Mouse (Mus musculus) midbrain, embryonic 13.5 days (tissue): ENCODE measurements around the gene Pten. TPM values are rescaled to one million over a fixed set of nuclear protein-coding genes. Genes with fewer than 3 reads are reported as not detected.

Experiments
- ATAC-seq: fragments of 200-750 bp; cut with Nextera tagmentation; 2 replicates; pipeline ENCODE4 v1.8.0; 2017; ENCODE audit warnings: mild to moderate bottlenecking, moderate TSS enrichment, moderate library complexity
- H3K27ac ChIP-seq: fragments of 300-500 bp; sonication (generic); 2 replicates; pipeline ENCODE4 v1.5.1; 2015; ENCODE audit warnings: inconsistent platforms, mild to moderate bottlenecking, moderate library complexity
- H3K27me3 ChIP-seq: fragments of 300-500 bp; sonication (generic); 2 replicates; pipeline ENCODE4 v1.6.1; 2015; ENCODE audit warnings: mild to moderate bottlenecking, inconsistent platforms
- H3K36me3 ChIP-seq: fragments of 300-500 bp; sonication (generic); 2 replicates; pipeline ENCODE4 v1.6.1; 2015; ENCODE audit warnings: mild to moderate bottlenecking, inconsistent platforms
- H3K4me1 ChIP-seq: fragments of 300-500 bp; sonication (generic); replicated peaks from 2 replicates; pipeline ENCODE4 v1.6.1; 2015; ENCODE audit warnings: inconsistent platforms
- H3K4me2 ChIP-seq: fragments of 300-500 bp; sonication (generic); replicated peaks from 2 replicates; pipeline ENCODE4 v1.6.1; 2015; ENCODE audit warnings: moderate library complexity, mild to moderate bottlenecking, inconsistent platforms
- H3K4me3 ChIP-seq: fragments of 300-500 bp; sonication (generic); replicated peaks from 2 replicates; pipeline ENCODE4 v1.5.1; 2015; ENCODE audit warnings: mild to moderate bottlenecking, inconsistent platforms
- H3K9ac ChIP-seq: fragments of 300-500 bp; sonication (generic); replicated peaks from 2 replicates; pipeline ENCODE4 v1.6.1; 2015; ENCODE audit warnings: mild to moderate bottlenecking, inconsistent platforms
- H3K9me3 ChIP-seq: fragments of 300-500 bp; sonication (generic); 2 replicates; pipeline ENCODE4 v1.6.1; 2016; ENCODE audit warnings: mild to moderate bottlenecking, inconsistent platforms
- WGBS: fragments of 180-500 bp; shearing (Covaris S2); methylation state at CpG from one replicate; pipeline ENCODE4 v1.1.7; 2015; 5-methylcytosine and 5-hydroxymethylcytosine counted together
- polyA plus RNA-seq: library from polyadenylated mRNA; unstranded; fragments of >200 nt; fragmentation: Nextera tagmentation; extraction: Ambion mirVana; gene quantifications from 2 replicates; pipeline ENCODE4 v1.2.1, GENCODE M21; 2015

The Pten gene
- polyA plus RNA-seq, 1 experiment from 2014 or later: 11.1 TPM

GRCm38 (mm10) chr19:32755792-32756635, 1.3 kb upstream of the Pten start:
- H3K9ac ChIP-seq: peak overlapping the region; percentile 80
- ATAC-seq: peak; percentile 84
- H3K4me3 ChIP-seq: peak overlapping the region; percentile 98
- H3K36me3 ChIP-seq: no peaks in the 10 kb centered on the region
- H3K27me3 ChIP-seq: peaks cover 7% of the 10 kb centered on the region
- peak overlapping the region; percentile 92 for H3K4me2 ChIP-seq
- WGBS: under 1% methylated on average over 52 of the region's 53 CpGs
- H3K27ac ChIP-seq: peak overlapping the region; percentile 95
- peaks cover 34% of the 10 kb centered on the region for H3K4me1 ChIP-seq
- no peaks in the 10 kb centered on the region for H3K9me3 ChIP-seq

- Histone ChIP-seq H3K9me3 (no peaks in the 10 kb centered on the region), H3K4me3 (peak overlapping the region; percentile 98), H3K27me3 (peaks cover 7% of the 10 kb centered on the region), H3K27ac (peak overlapping the region; percentile 95), H3K36me3 (no peaks in the 10 kb centered on the region), H3K4me1 (peaks cover 37% of the 10 kb centered on the region), H3K9ac (peak overlapping the region; percentile 80), H3K4me2 (peak overlapping the region; percentile 92)
- peak; percentile 62 for ATAC-seq
- WGBS: under 1% methylated on average over 14 of the region's 14 CpGs
These were observed 729 bp upstream of the Pten start for GRCm38 (mm10) chr19:32756636-32756899.

- ATAC-seq: peak; percentile 15
- no peaks in the 10 kb centered on the region for H3K36me3 ChIP-seq
- H3K4me2 ChIP-seq: peak overlapping the region; percentile 92
- WGBS: under 1% methylated on average over 65 of the region's 69 CpGs
- H3K27me3 ChIP-seq: peaks cover 4% of the 10 kb centered on the region
- H3K4me3 ChIP-seq: peak overlapping the region; percentile 98
- no peaks in the 10 kb centered on the region for H3K9me3 ChIP-seq
- peaks cover 45% of the 10 kb centered on the region for H3K4me1 ChIP-seq
- H3K27ac ChIP-seq: peak overlapping the region; percentile 99
- H3K9ac ChIP-seq: peak overlapping the region; percentile 99
These were observed 815 bp downstream of the Pten start for GRCm38 (mm10) chr19:32757831-32758792.

GRCm38 (mm10) chr19:32758793-32759161, 1.5 kb downstream of the Pten start:
- peak overlapping the region; percentile 99 for H3K9ac ChIP-seq
- under 1% methylated on average over 11 of the region's 11 CpGs for WGBS
- peak overlapping the region; percentile 98 for H3K4me3 ChIP-seq
- H3K36me3 ChIP-seq: no peaks in the 10 kb centered on the region
- peaks cover 49% of the 10 kb centered on the region for H3K4me1 ChIP-seq
- H3K27me3 ChIP-seq: no peaks in the 10 kb centered on the region
- peak overlapping the region; percentile 99 for H3K27ac ChIP-seq
- H3K9me3 ChIP-seq: no peaks in the 10 kb centered on the region
- ATAC-seq: no peak
- peak overlapping the region; percentile 92 for H3K4me2 ChIP-seq

GRCm38 (mm10) chr19:32759357-32760024, 2.2 kb downstream of the Pten start:
- H3K27me3 ChIP-seq: no peaks in the 10 kb centered on the region
- H3K9ac ChIP-seq: peak overlapping the region; percentile 99
- no peak overlapping the region for H3K27ac ChIP-seq
- no peak for ATAC-seq
- 2% methylated on average over 8 of the region's 8 CpGs for WGBS
- H3K4me3 ChIP-seq: peak overlapping the region; percentile 98
- H3K36me3 ChIP-seq: no peaks in the 10 kb centered on the region
- H3K9me3 ChIP-seq: no peaks in the 10 kb centered on the region
- H3K4me2 ChIP-seq: peak overlapping the region; percentile 92
- peaks cover 52% of the 10 kb centered on the region for H3K4me1 ChIP-seq

- 25% methylated on average over 6 of the region's 6 CpGs for WGBS
- H3K9me3 ChIP-seq: no peaks in the 10 kb centered on the region
- H3K27me3 ChIP-seq: no peaks in the 10 kb centered on the region
- H3K4me3 ChIP-seq: peak overlapping the region; percentile 35
- ATAC-seq: no peak
- H3K27ac ChIP-seq: no peak overlapping the region
- H3K36me3 ChIP-seq: no peaks in the 10 kb centered on the region
- peak overlapping the region; percentile 92 for H3K4me2 ChIP-seq
- H3K4me1 ChIP-seq: peaks cover 46% of the 10 kb centered on the region
- peak overlapping the region; percentile 51 for H3K9ac ChIP-seq
These were observed 3.2 kb downstream of the Pten start for GRCm38 (mm10) chr19:32760499-32760898.

- Histone ChIP-seq H3K4me2 (peak overlapping the region; percentile 92), H3K27me3 (no peaks in the 10 kb centered on the region), H3K36me3 (0 out of 2 replicates have a peak, but pooled peaks cover 3% of the 10 kb centered on the region), H3K9me3 (no peaks in the 10 kb centered on the region), H3K27ac (no peak overlapping the region), H3K9ac (no peak overlapping the region), H3K4me3 (peak overlapping the region; percentile 35), H3K4me1 (peaks cover 41% of the 10 kb centered on the region)
- WGBS: 60% methylated on average over 4 of the region's 4 CpGs
- ATAC-seq: no peak
These were observed 3.9 kb downstream of the Pten start for GRCm38 (mm10) chr19:32761162-32761561.

- 91% methylated on average over 4 of the region's 4 CpGs for WGBS
- ATAC-seq: no peak
- H3K4me1 ChIP-seq: peaks cover 41% of the 10 kb centered on the region
- no peak overlapping the region for H3K4me3 ChIP-seq
- H3K27ac ChIP-seq: no peak overlapping the region
- H3K4me2 ChIP-seq: no peak overlapping the region
- 0 out of 2 replicates have a peak, but pooled peaks cover 3% of the 10 kb centered on the region for H3K36me3 ChIP-seq
- H3K9me3 ChIP-seq: no peaks in the 10 kb centered on the region
- H3K9ac ChIP-seq: no peak overlapping the region
- no peaks in the 10 kb centered on the region for H3K27me3 ChIP-seq
These were observed 5.2 kb downstream of the Pten start for GRCm38 (mm10) chr19:32762493-32762892.

- no peak for ATAC-seq
- 49% methylated on average over 2 of the region's 2 CpGs for WGBS
- H3K27me3 ChIP-seq: no peaks in the 10 kb centered on the region
- H3K4me1 ChIP-seq: peaks cover 8% of the 10 kb centered on the region; the same call in 1 of the 2 replicates
- no peak overlapping the region for H3K27ac ChIP-seq
- H3K4me3 ChIP-seq: no peak overlapping the region
- no peak overlapping the region for H3K4me2 ChIP-seq
- no peak overlapping the region for H3K9ac ChIP-seq
- H3K9me3 ChIP-seq: no peaks in the 10 kb centered on the region
- peaks cover 4% of the 10 kb centered on the region; the same call in 1 of the 2 replicates for H3K36me3 ChIP-seq
These were observed 21.1 kb downstream of the Pten start for GRCm38 (mm10) chr19:32778411-32778810.

- 76% methylated on average over 3 of the region's 3 CpGs for WGBS
- H3K27me3 ChIP-seq: no peaks in the 10 kb centered on the region
- H3K4me1 ChIP-seq: peaks cover 8% of the 10 kb centered on the region; the same call in 1 of the 2 replicates
- no peak overlapping the region for H3K4me2 ChIP-seq
- ATAC-seq: no peak
- no peak overlapping the region for H3K27ac ChIP-seq
- H3K36me3 ChIP-seq: no peaks in the 10 kb centered on the region
- no peak overlapping the region for H3K9ac ChIP-seq
- H3K9me3 ChIP-seq: no peaks in the 10 kb centered on the region
- H3K4me3 ChIP-seq: no peak overlapping the region
These were observed 21.8 kb downstream of the Pten start for GRCm38 (mm10) chr19:32779131-32779530.

GRCm38 (mm10) chr19:32781305-32782071, 24.2 kb downstream of the Pten start:
- Histone ChIP-seq H3K4me1 (peaks cover 5% of the 10 kb centered on the region; the same call in 1 of the 2 replicates), H3K27me3 (no peaks in the 10 kb centered on the region), H3K27ac (no peak overlapping the region), H3K9ac (no peak overlapping the region), H3K9me3 (no peaks in the 10 kb centered on the region), H3K4me3 (no peak overlapping the region), H3K4me2 (no peak overlapping the region), H3K36me3 (0 out of 2 replicates have a peak, but pooled peaks cover 3% of the 10 kb centered on the region)
- whole genome bisulfite sequencing: 96% methylated on average over 5 of the region's 5 CpGs
- no peak for ATAC-seq
